In genomic region chr6:37670701-37671100, GRCm38 (mm10) we compare ENCODE assay signal across 33 mouse cellular contexts.
"Had no signal": no experiment of that assay in that cellular context is flagged by ENCODE, and none has a peak within 500 bp of the region (broad histone marks: within the 10 kb centered on the region; RNA-seq: fewer than 3 reads in every experiment).

No protein-coding gene starts in this region.

- H3K27ac ChIP-seq: heart, embryonic 10.5 days; heart, embryonic 13.5 days; heart, embryonic 15.5 days; hindbrain, embryonic 10.5 days; hindbrain, embryonic 12.5 days; hindbrain, embryonic 13.5 days; hindbrain, embryonic 14.5 days; hindbrain, embryonic 15.5 days; hindbrain, postnatal 0 days; kidney, embryonic 15.5 days; kidney, postnatal 0 days; layer of hippocampus, adult 2 months had no signal

- ATAC-seq: hindbrain, embryonic 16.5 days; hindbrain, postnatal 0 days; inflammation-experienced regulatory T-cells, adult 6 months; intestine, embryonic 16.5 days had no signal

- H3K4me2 ChIP-seq: heart, embryonic 11.5 days; heart, embryonic 12.5 days; heart, embryonic 13.5 days; heart, embryonic 15.5 days; hindbrain, embryonic 12.5 days; hindbrain, embryonic 13.5 days; hindbrain, embryonic 14.5 days; hindbrain, embryonic 15.5 days; kidney, embryonic 15.5 days had no signal

- DNase-seq: heart, postnatal 10 days; heart, postnatal 14 days; heart, postnatal 36 days; heart, postnatal 4 days; kidney, adult 11 months; kidney, adult 18-20 months; kidney, adult 2 months; kidney, adult 8-10 months; kidney, adult 9 months; kidney, postnatal 10 days; kidney, postnatal 14 days; kidney, postnatal 25 days; kidney, postnatal 36 days; kidney, postnatal 4 days; layer of hippocampus, adult 9-11 months; layer of hippocampus, postnatal 36 days had no signal

- H3K4me3 ChIP-seq: heart, embryonic 10.5 days; heart, embryonic 12.5 days; heart, embryonic 13.5 days; heart, embryonic 15.5 days; hindbrain, embryonic 10.5 days; hindbrain, embryonic 12.5 days; hindbrain, embryonic 13.5 days; hindbrain, embryonic 15.5 days; kidney, embryonic 15.5 days; layer of hippocampus, adult 2 months had no signal

- H3K36me3 ChIP-seq: heart, embryonic 10.5 days; heart, embryonic 12.5 days; heart, embryonic 13.5 days; heart, embryonic 15.5 days; hindbrain, embryonic 10.5 days; hindbrain, embryonic 12.5 days; hindbrain, embryonic 13.5 days; hindbrain, embryonic 15.5 days; kidney, embryonic 15.5 days had no signal

- H3K9me3 ChIP-seq: heart, embryonic 10.5 days; heart, embryonic 15.5 days; hindbrain, embryonic 10.5 days; hindbrain, embryonic 12.5 days; hindbrain, embryonic 13.5 days; hindbrain, embryonic 15.5 days; kidney, embryonic 15.5 days had no signal

- H3K4me1 ChIP-seq: heart, embryonic 10.5 days; heart, embryonic 12.5 days; heart, embryonic 13.5 days; heart, embryonic 15.5 days; hindbrain, embryonic 10.5 days; hindbrain, embryonic 12.5 days; hindbrain, embryonic 13.5 days; hindbrain, embryonic 15.5 days had no signal

- H3K27me3 ChIP-seq: heart, embryonic 12.5 days; heart, embryonic 13.5 days; heart, embryonic 15.5 days; hindbrain, embryonic 12.5 days; hindbrain, embryonic 13.5 days; hindbrain, embryonic 15.5 days; kidney, embryonic 15.5 days had no signal

- H3K9ac ChIP-seq: heart, embryonic 12.5 days; heart, embryonic 13.5 days; heart, embryonic 15.5 days; hindbrain, embryonic 12.5 days; hindbrain, embryonic 13.5 days; hindbrain, embryonic 14.5 days; hindbrain, embryonic 15.5 days; kidney, embryonic 15.5 days had no signal
